Mouse (Mus musculus): ENCODE results near the gene Nabp1. TPM values are rescaled to one million over a fixed set of nuclear protein-coding genes. Genes with fewer than 3 reads are reported as not detected.

The Nabp1 gene
- total and polyA plus RNA-seq, 3 experiments: 7.8 to 214 (median 75.8) TPM

DNA sequence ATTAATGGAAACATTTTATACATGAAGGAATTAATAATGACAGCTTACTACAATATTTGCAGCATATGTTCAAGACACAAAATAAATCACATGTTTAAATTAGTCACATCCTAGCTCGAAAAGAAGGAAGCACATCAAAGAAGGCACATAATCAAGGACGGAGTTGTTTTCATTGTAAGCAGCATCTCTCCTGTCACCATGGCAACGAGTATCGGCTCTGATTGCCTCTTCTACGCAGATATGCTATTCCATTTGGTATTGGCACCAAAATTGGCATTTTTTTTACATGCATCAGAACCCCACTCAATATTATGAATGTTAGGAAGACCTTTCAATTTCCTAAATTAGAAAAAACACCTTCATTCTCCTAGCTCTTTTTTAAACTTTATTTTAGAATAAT, 59.5 kb downstream of the Nabp1 start:
- DNase-seq (ENCODE audit: low spot score) (no peak), ATAC-seq (ENCODE audit: extremely low read depth, insufficient number of reproducible peaks, low FRiP score, poor library complexity, severe bottlenecking) (no peak)
- TF ChIP-seq GATA1 (IDR thresholded peaks at IDR 0.05; ENCODE audit: borderline replicate concordance, low read length): no peak
- no peak for TF ChIP-seq GATA2 (IDR thresholded peaks at IDR 0.05; ENCODE audit: borderline replicate concordance, low read depth, low read length)
- TF ChIP-seq CTCF (IDR thresholded peaks at IDR 0.05; ENCODE audit: low read depth, low read length): no peak
- TF ChIP-seq TAL1 (conservative IDR thresholded peaks at IDR 0.05; ENCODE audit: low read depth, low read length): no peak
- Histone ChIP-seq H3K36me3 (replicated peaks) (no peaks in the 10 kb centered on the region), H3K4me1 (ENCODE audit: insufficient read depth, low read depth, low read length) (no peaks in the 10 kb centered on the region), H3K27me3 (ENCODE audit: insufficient read depth, low read length) (peaks cover 2% of the 10 kb centered on the region), H3K4me3 (ENCODE audit: low read depth, low read length) (no peak overlapping the region), H3K9me3 (replicated peaks) (no peaks in the 10 kb centered on the region)

Other genes starting within 250 kb of the Nabp1 start
- gene Cavin2, start 189.3 kb downstream of the Nabp1 start, total RNA-seq (2014; fragmentation: Nextera tagmentation): not detected in 2 replicates
- 0.12 and 0.16 TPM in 2 replicates for gene Cavin2, start 189.3 kb downstream of the Nabp1 start, total RNA-seq (2017)
- not detected in 2 replicates for gene Cavin2, start 189.3 kb downstream of the Nabp1 start, polyA plus RNA-seq (2012)

Data from G1E (cell line).